Mouse (Mus musculus): ENCODE results near the gene Gm49661.

Gm49661 gene

DNA sequence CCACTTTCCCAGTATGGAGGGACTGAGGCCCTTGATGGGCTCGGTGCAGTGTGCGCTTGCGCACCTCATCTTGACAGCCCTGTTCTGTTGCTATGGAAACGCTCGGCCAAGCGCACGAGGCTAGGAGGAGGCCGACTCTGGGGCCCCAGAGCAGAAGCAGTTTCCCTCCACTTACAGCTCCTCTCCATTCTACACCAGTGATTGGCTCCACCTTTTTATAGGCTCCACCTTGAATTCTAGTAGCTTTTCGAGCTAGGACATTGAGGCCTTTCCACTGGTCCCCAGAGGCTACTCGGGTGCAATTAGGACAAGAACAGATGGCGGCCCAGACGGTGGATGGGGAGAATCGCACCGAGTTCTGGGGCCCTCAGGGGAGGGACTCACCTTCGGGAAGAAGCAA lies 34.4 kb downstream of the Gm49661 start:
- no peak for DNase-seq (ENCODE audit: extremely low spot score, low read depth, low spot score)

DNA sequence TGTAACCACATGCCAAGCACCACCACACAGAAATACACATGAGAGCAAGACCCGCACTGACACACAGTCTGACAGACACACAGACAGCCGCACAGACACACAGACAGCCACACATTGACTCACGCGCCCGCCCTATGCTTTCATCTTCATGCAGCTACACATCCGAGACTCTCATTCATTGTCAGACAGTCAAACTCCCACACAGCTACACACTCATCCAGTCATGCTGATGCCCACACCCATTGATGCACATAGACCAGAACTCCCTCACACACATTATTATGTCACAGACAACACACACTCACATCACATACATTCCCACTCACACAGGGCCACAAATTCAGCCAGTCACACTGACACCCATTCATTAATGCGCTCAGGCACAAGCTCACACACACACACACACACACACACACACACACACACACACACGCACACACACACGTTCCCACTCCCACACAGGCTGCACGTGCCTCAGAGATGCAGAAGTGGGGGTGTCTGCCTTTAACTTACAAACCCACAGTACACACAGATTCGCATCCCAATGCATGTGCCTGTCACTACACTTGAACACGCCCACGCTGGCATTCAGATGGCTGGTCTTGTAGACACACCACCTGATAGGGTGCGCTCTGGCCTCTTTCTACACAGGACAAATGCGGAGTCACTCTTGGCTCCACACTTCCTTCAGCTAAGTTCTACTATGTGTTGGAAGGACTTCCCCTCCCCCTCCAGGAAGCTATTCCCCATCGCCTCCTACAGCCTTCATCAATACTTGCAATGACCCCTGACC lies 35.3 kb downstream of the Gm49661 start:
- DNase-seq (ENCODE audit: extremely low spot score, low read depth, low spot score), result no peak

DNA sequence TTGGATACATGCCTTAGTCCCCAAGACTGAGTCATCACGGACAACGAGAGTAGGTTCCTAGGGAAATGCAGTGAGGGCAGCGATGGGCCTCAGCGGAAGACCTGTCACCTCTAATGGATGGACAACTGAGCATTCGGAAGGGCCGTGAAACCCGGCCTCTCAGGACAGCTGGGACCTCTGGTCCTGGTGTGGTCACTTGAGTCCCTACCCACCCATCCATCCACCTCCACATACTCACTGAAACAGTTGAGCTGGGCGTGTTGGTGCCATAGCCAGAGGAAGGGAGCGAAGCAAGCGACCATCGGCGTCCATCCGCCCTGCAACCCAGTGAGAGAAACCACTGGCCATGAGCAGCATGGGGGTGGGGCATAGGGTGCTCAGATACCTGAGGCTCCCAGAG lies 38.7 kb downstream of the Gm49661 start:
- no peak for DNase-seq (ENCODE audit: extremely low spot score, low read depth, low spot score)

DNA sequence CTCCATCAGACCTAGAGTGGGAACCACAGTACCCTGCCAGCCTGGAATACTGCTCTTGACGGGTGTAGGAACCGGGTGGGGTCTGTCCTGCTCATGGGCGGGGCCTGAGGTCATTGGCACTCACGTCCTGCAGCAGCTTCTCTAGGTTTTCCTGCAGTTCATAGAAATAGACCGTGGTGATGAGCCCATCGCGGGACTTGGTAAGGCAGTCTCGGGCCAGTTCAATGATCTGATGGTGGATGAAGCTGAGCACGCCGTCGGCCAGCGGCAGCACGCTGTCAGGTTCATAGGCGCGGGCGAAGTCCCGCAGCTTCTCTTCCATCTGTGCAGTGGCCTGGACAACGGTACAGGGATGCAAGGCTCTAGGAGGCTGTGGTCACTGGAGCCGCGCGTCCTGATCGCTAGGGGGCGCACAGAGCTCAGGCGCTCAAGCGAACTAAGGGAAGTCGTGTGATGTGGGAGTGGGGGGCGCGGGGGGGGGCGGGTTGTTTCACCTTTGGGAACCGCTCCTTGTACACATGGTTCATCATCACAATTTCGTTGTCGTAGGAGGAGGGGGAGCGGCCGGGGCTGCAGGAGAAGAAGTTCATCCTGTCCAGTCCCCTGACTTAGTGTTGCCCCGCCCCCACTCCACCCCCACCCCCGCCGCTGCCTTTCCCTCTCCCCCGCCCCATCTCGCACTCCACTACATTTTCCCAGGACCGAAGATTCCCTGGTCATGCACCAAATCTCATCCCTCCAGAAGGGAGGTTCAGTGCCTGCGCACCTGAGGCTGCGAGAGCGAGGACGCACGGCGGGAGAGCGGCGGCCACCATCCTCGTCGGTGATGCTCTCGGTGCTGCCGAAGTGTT lies 40.6 kb downstream of the Gm49661 start:
- no peak for DNase-seq (ENCODE audit: extremely low spot score, low read depth, low spot score)

DNA sequence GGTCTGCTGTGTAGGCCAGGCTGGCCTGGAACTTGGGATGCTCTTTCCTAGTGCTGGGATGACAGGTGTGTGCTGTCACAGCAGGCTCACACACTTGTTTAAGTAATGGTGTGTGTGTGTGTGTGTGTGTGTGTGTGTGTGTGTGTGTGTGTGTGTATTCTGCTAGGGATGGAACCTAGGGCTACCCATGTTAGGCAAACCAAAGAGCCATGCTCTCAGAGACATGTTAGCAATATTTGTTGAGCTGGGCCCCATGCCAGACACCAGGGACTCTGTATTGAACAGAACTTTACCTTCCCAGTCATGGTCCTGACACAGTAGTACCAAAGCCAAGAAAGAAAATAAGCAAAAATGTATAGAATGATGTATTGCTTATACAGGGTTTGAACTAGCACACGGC lies 41.7 kb downstream of the Gm49661 start:
- DNase-seq (ENCODE audit: extremely low spot score, low read depth, low spot score), result no peak

DNA sequence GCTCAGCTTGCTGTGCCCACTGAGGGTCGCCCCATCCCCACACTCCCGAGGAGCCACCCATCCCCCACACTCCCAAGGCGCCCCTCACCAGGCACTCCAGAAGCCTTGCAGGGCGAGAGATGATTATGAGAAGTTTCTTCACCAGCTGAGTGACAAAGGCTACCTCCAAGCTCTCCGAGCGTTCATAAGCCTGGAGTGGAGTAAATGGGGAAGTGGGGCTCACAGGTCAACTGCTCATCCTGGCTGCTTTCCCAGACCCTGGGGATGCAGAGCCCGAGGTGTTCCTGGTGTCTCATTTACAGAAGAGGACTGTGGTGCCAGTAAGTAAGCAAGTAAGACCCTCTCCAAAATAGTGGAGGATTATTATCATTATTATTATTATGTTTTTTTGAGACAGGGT lies 43.7 kb downstream of the Gm49661 start:
- no peak for DNase-seq (ENCODE audit: extremely low spot score, low read depth, low spot score)

DNA sequence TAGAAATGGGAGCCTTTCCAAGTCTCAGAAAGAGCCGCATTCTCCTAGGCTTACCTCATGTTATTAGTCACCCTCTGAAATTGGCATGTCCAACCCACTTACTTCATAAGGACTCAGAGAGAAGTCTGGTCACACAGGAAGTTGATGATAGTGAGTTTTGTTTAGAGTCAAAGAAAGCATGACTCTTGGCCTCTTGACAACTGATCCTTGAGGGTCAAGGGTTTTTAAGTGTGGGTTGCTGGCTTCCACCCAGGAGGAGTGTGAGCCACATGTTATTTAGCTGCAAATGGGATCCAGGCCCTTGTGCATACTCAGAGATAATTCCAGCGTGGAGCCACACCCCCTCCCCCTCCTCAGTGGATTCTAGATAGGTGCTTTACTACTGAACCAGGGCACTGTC lies 47.6 kb downstream of the Gm49661 start:
- DNase-seq (ENCODE audit: extremely low spot score, low read depth, low spot score), result no peak

DNA sequence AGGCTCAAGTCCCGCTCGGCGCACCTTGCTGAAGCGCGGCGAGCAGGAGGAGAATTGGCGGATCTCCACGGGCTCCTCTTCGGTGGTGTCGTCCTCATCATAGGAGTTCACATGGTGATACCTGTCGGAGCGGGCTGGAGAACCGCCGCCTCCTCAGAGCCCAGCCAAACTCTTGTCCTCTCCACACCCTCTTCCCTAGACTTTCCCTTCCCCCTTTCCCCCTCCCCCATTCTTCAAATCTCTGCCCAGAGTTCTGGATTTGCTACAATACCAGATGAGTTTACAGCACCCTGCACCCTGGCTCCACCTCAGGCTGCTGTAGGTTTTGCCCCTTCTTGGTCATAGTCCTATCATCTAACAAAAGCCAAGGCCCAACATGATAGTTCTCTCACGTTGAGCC lies 50.6 kb downstream of the Gm49661 start:
- DNase-seq (ENCODE audit: extremely low spot score, low read depth, low spot score), result no peak

DNA sequence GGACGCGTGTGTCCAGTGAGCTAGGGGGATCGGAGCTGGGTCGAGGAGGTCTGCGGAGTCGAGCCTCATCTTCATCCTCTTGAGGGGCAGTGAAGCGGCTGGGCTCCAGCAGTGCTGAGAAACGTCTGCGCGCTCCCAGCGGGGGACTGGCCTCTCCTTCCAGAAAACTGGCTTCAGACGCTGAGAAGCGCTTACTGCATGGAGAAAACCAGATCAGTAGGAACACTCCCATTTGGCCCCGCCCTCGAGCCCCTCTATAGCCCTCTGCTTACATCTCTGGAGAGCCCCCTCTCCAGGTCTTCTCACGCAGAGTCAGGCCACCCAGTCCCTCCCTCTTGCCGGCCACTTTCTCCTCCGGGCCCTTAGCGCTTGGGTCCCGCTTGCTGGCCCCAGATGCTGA lies 51.5 kb downstream of the Gm49661 start:
- no peak for DNase-seq (ENCODE audit: extremely low spot score, low read depth, low spot score)

All from hindlimb bud, embryonic 11.5 days (tissue).